Mouse (Mus musculus) CH12.LX (cell line): ENCODE results near the gene Dhcr24. TPM values are rescaled to one million over a fixed set of nuclear protein-coding genes. Genes with fewer than 3 reads are reported as not detected.
A peak's percentile ranks its signal among the peaks of the same experiment; 100 is the strongest.

ENCODE experiments used
- DNase-seq: peaks from one replicate; pipeline ENCODE4 v3.0.0-alpha.2; 2013; ENCODE audit errors: extremely low read depth
- H3K27ac ChIP-seq: 2 replicates; pipeline ENCODE4 v1.5.1; 2012; ENCODE audit warnings: low read depth, mild to moderate bottlenecking, control low read depth, moderate library complexity; ENCODE audit not compliant: insufficient read depth
- H3K27me3 ChIP-seq: replicated peaks from 2 replicates; pipeline ENCODE3; 2012; ENCODE audit warnings: inconsistent platforms
- H3K36me3 ChIP-seq, 2 experiments: replicated peaks in 1 of 2; 2 replicates each; pipeline versions ENCODE3 to v1.6.1; 2012; ENCODE audit warnings: inconsistent platforms in 1 of 2, low read length in 1 of 2, mild to moderate bottlenecking in 1 of 2, mixed read lengths in 1 of 2, moderate library complexity in 1 of 2; ENCODE audit not compliant: control insufficient read depth in 1 of 2, insufficient read depth in 1 of 2
- H3K4me1 ChIP-seq, 2 experiments: 2 replicates each; pipeline ENCODE4 v1.6.1; 2012; ENCODE audit warnings: inconsistent platforms in 1 of 2, moderate library complexity in 1 of 2; ENCODE audit not compliant: insufficient read depth in 2 of 2, control insufficient read depth in 1 of 2
- H3K4me2 ChIP-seq: 2 replicates; pipeline ENCODE4 v1.6.1; 2012; ENCODE audit warnings: low read depth, mild to moderate bottlenecking, control low read depth; ENCODE audit not compliant: poor library complexity, insufficient read depth, severe bottlenecking
- H3K4me3 ChIP-seq, 3 experiments: fragments of 150-350 bp in 1 of 3; sonication (generic) in 1 of 3; replicated peaks in 1 of 3; 2 replicates each; pipeline versions ENCODE3 to v1.5.1; 2011 to 2012; ENCODE audit warnings: low read depth in 2 of 3, low read length in 2 of 3, mild to moderate bottlenecking in 2 of 3, moderate library complexity in 2 of 3, control low read depth in 1 of 3, improper control_type of control experiment in 1 of 3, inconsistent platforms in 1 of 3, mixed read lengths in 1 of 3; ENCODE audit not compliant: poor library complexity in 1 of 3
- H3K79me2 ChIP-seq: replicated peaks from 2 replicates; pipeline ENCODE4 v1.6.1; 2012; ENCODE audit warnings: mild to moderate bottlenecking, moderate library complexity; ENCODE audit not compliant: control insufficient read depth, poor library complexity, insufficient read depth, severe bottlenecking; ENCODE audit errors: extremely low read depth
- H3K9ac ChIP-seq: 2 replicates; pipeline ENCODE4 v1.6.1; 2012; ENCODE audit warnings: low read depth, mild to moderate bottlenecking, control low read depth, moderate library complexity; ENCODE audit not compliant: insufficient read depth
- H3K9me3 ChIP-seq: replicated peaks from 2 replicates; pipeline ENCODE3; 2012; ENCODE audit warnings: low read length, inconsistent platforms, mixed read lengths
- CHD1 ChIP-seq: IDR thresholded peaks from 2 replicates; pipeline ENCODE4 v1.6.1; 2012; ENCODE audit warnings: low read depth, low read length, improper control_type of control experiment, inconsistent platforms
- CHD2 ChIP-seq: IDR thresholded peaks from 2 replicates; pipeline ENCODE4 v1.6.1; 2011; ENCODE audit warnings: low read length, improper control_type of control experiment
- ELF1 ChIP-seq: IDR thresholded peaks from 2 replicates; pipeline ENCODE4 v1.6.1; 2014; ENCODE audit warnings: low read depth, mild to moderate bottlenecking, inconsistent platforms, low read length, improper control_type of control experiment
- EP300 ChIP-seq: IDR thresholded peaks from 2 replicates; pipeline ENCODE4 v1.6.1; 2011; ENCODE audit warnings: low read length, improper control_type of control experiment
- ETS1 ChIP-seq: conservative IDR thresholded peaks from 2 replicates; pipeline ENCODE4 v1.6.1; 2012; ENCODE audit warnings: low read depth, mild to moderate bottlenecking, inconsistent platforms, low read length, improper control_type of control experiment, moderate library complexity
- HCFC1 ChIP-seq: IDR thresholded peaks from 2 replicates; pipeline ENCODE4 v1.6.1; 2012; ENCODE audit warnings: low read depth, mild to moderate bottlenecking, inconsistent platforms, low read length, improper control_type of control experiment
- JUN ChIP-seq: IDR thresholded peaks from 2 replicates; pipeline ENCODE4 v1.6.1; 2011; ENCODE audit warnings: low read depth, mild to moderate bottlenecking, low read length, improper control_type of control experiment, moderate library complexity; ENCODE audit not compliant: insufficient read depth
- JUND ChIP-seq: conservative IDR thresholded peaks from 2 replicates; pipeline ENCODE4 v1.6.1; 2011; ENCODE audit warnings: low read depth, low read length, improper control_type of control experiment
- KAT2A ChIP-seq: IDR thresholded peaks from 2 replicates; pipeline ENCODE4 v1.6.1; 2012; ENCODE audit warnings: low read length, improper control_type of control experiment, inconsistent platforms; ENCODE audit not compliant: insufficient replicate concordance
- MAFK ChIP-seq: IDR thresholded peaks from 2 replicates; pipeline ENCODE4 v1.6.1; 2011; ENCODE audit warnings: low read length, improper control_type of control experiment; ENCODE audit not compliant: insufficient replicate concordance
- MAZ ChIP-seq: IDR thresholded peaks from 2 replicates; pipeline ENCODE4 v1.6.1; 2012; ENCODE audit warnings: low read depth, mild to moderate bottlenecking, inconsistent platforms, low read length, improper control_type of control experiment, moderate library complexity
- MEF2A ChIP-seq: IDR thresholded peaks from 2 replicates; pipeline ENCODE4 v1.6.1; 2014; ENCODE audit warnings: low read depth, mild to moderate bottlenecking, inconsistent platforms, low read length, improper control_type of control experiment, borderline replicate concordance
- MXI1 ChIP-seq: IDR thresholded peaks from 2 replicates; pipeline ENCODE4 v1.6.1; 2011; ENCODE audit warnings: mild to moderate bottlenecking, low read depth, low read length, improper control_type of control experiment
- MYC ChIP-seq: IDR thresholded peaks from 2 replicates; pipeline ENCODE4 v1.6.1; 2011; ENCODE audit warnings: low read depth, mild to moderate bottlenecking, improper control_type of control experiment, low read length
- NELFE ChIP-seq: IDR thresholded peaks from 2 replicates; pipeline ENCODE4 v1.6.1; 2011; ENCODE audit warnings: low read depth, low read length, improper control_type of control experiment
- NRF1 ChIP-seq: IDR thresholded peaks from 2 replicates; pipeline ENCODE4 v1.6.1; 2014; ENCODE audit warnings: low read depth, mild to moderate bottlenecking, inconsistent platforms, low read length, improper control_type of control experiment, moderate library complexity
- POLR2A ChIP-seq: IDR thresholded peaks from 2 replicates; pipeline ENCODE4 v1.6.1; 2011; ENCODE audit warnings: low read depth, mild to moderate bottlenecking, improper control_type of control experiment, low read length
- POLR2AphosphoS2 ChIP-seq: IDR thresholded peaks from 2 replicates; pipeline ENCODE4 v1.6.1; 2011; ENCODE audit warnings: low read depth, low read length, improper control_type of control experiment
- RAD21 ChIP-seq: IDR thresholded peaks from 2 replicates; pipeline ENCODE4 v1.6.1; 2011; ENCODE audit warnings: low read depth, mild to moderate bottlenecking, low read length, improper control_type of control experiment, moderate library complexity
- RCOR1 ChIP-seq: conservative IDR thresholded peaks from 2 replicates; pipeline ENCODE4 v1.6.1; 2012; ENCODE audit warnings: low read depth, mild to moderate bottlenecking, inconsistent platforms, low read length, improper control_type of control experiment
- SIN3A ChIP-seq: IDR thresholded peaks from 2 replicates; pipeline ENCODE4 v1.6.1; 2012; ENCODE audit warnings: low read length, improper control_type of control experiment, inconsistent platforms
- SMC3 ChIP-seq: IDR thresholded peaks from 2 replicates; pipeline ENCODE4 v1.6.1; 2011; ENCODE audit warnings: low read depth, low read length, improper control_type of control experiment
- USF2 ChIP-seq: conservative IDR thresholded peaks from 2 replicates; pipeline ENCODE4 v1.6.1; 2011; ENCODE audit warnings: low read depth, low read length, improper control_type of control experiment
- ZC3H11A ChIP-seq: IDR thresholded peaks from 2 replicates; pipeline ENCODE4 v1.6.1; 2012; ENCODE audit warnings: low read depth, mild to moderate bottlenecking, inconsistent platforms, low read length, improper control_type of control experiment
- ZMIZ1 ChIP-seq: IDR thresholded peaks from 2 replicates; pipeline ENCODE4 v1.6.1; 2012; ENCODE audit warnings: low read depth, mild to moderate bottlenecking, inconsistent platforms, low read length, improper control_type of control experiment
- ZNF384 ChIP-seq: IDR thresholded peaks from 2 replicates; pipeline ENCODE4 v1.6.1; 2012; ENCODE audit warnings: low read depth, low read length, improper control_type of control experiment, inconsistent platforms
- dilution Hi-C: fragments of 300-500 bp; cut with MboI; formaldehyde crosslinking; loops from 2 replicates; pipeline ENCODE4 v1.14.3; 2020; ENCODE audit warnings: low sequenced_read_pairs; ENCODE audit not compliant: extremely low pct_unique_long_range_greater_than_20kb, extremely low pct_ligation_motif_present
- in situ Hi-C: fragments of 300-500 bp; cut with MboI; formaldehyde crosslinking; loops from 3 replicates; pipeline ENCODE4 v1.14.3; 2019; ENCODE audit warnings: low sequenced_read_pairs, low pct_ligation_motif_present, low pct_unique_long_range_greater_than_20kb, mixed read lengths
- polyA plus RNA-seq: library from polyadenylated mRNA; unstranded; fragments of >175 nt; gene quantifications from 2 replicates; pipeline ENCODE4 v1.2.1, GENCODE M21; 2012; ENCODE audit warnings: low read depth; ENCODE audit not compliant: insufficient read length
- total RNA-seq, 2 experiments: library from RNA; depleted of rRNA; stranded (reverse); fragments of 300-350 nt in 1 of 2; fragments of >200 nt in 1 of 2; gene quantifications; 2 replicates each; pipeline ENCODE4 v1.2.3; 2012 to 2014

Gene Dhcr24
- total and polyA plus RNA-seq, 3 experiments: 41.4 to 90.5 (median 46.9) TPM

- Histone ChIP-seq H3K27me3 (no peaks in the 10 kb centered on the region), H3K9me3 (peaks cover 4% of the 10 kb centered on the region), H3K9ac (no peak overlapping the region), H3K4me3 (no peak overlapping the region), H3K4me1 (peaks cover 14 to 33% of the 10 kb centered on the region in 2 experiments; a peak in 3 of 4 replicates), H3K27ac (no peak overlapping the region), H3K4me2 (no peak overlapping the region), H3K79me2 (no peaks in the 10 kb centered on the region), H3K36me3 (no peaks in the 10 kb centered on the region)
- dilution Hi-C loops (no loop called here), in situ Hi-C loops (no loop called here)
- no peak for TF ChIP-seq MAFK
- TF ChIP-seq NRF1: no peak
- no peak for TF ChIP-seq POLR2AphosphoS2
- no peak for TF ChIP-seq MEF2A
- no peak for TF ChIP-seq CHD2
- TF ChIP-seq USF2: no peak
- TF ChIP-seq POLR2A: no peak
- TF ChIP-seq ZMIZ1: no peak
- no peak for TF ChIP-seq SMC3
- TF ChIP-seq JUND: no peak
- no peak for TF ChIP-seq RAD21
- TF ChIP-seq KAT2A: no peak
- TF ChIP-seq MXI1: no peak
- TF ChIP-seq ELF1: no peak
- TF ChIP-seq ZNF384: no peak
- TF ChIP-seq SIN3A: no peak
- TF ChIP-seq EP300: no peak
- TF ChIP-seq HCFC1: no peak
- TF ChIP-seq ZC3H11A: no peak
- TF ChIP-seq JUN: no peak
- DNase-seq: no peak
These were observed 52.3 kb downstream of the Dhcr24 start for GRCm38 (mm10) chr4:106613105-106613504.

GRCm38 (mm10) chr4:106613560-106613959, 52.7 kb downstream of the Dhcr24 start:
- Histone ChIP-seq H3K9me3 (no peaks in the 10 kb centered on the region), H3K36me3 (no peaks in the 10 kb centered on the region), H3K79me2 (no peaks in the 10 kb centered on the region), H3K9ac (0 out of 2 replicates have a peak overlapping the region, but pooled peaks have one; percentile 16), H3K4me2 (peak overlapping the region; percentile 41; the same call in 1 of the 2 replicates), H3K27me3 (no peaks in the 10 kb centered on the region), H3K4me3 (no peak overlapping the region), H3K4me1 (peaks cover 14 to 33% of the 10 kb centered on the region in 2 experiments; a peak in 3 of 4 replicates), H3K27ac (no peak overlapping the region)
- in situ Hi-C loops (no loop called here), dilution Hi-C loops (no loop called here)
- TF ChIP-seq MAZ (no peak), ETS1 (peak; percentile 47; the same call in 1 of the 2 replicates), MXI1 (0 out of 2 replicates have a peak, but pooled peaks have one; percentile 18), NRF1 (no peak), CHD1 (no peak), RCOR1 (no peak), JUND (no peak), MYC (no peak), NELFE (no peak), MAFK (peak; percentile 98)
- peak; percentile 67 for DNase-seq
